Mouse (Mus musculus) myocyte (in vitro differentiated cells): ENCODE data around the gene Baiap2.

Experiments
- CEBPB ChIP-seq: IDR thresholded peaks from 2 replicates; pipeline ENCODE4 v1.6.1; 2011; ENCODE audit warnings: mild to moderate bottlenecking, moderate library complexity; ENCODE audit not compliant: poor library complexity, insufficient read depth, severe bottlenecking
- E2F4 ChIP-seq: IDR thresholded peaks from one replicate; pipeline ENCODE4 v1.6.1; 2011; ENCODE audit warnings: mild to moderate bottlenecking, control low read depth, moderate library complexity; ENCODE audit not compliant: insufficient read depth
- MAX ChIP-seq: IDR thresholded peaks from one replicate; pipeline ENCODE4 v1.6.1; 2011; ENCODE audit warnings: low read depth, mild to moderate bottlenecking, control low read depth
- MYOD1 ChIP-seq, 3 experiments: IDR thresholded peaks; one replicate each; pipeline ENCODE4 v1.6.1; 2011; ENCODE audit warnings: control low read depth in 2 of 3, low read depth in 2 of 3, mild to moderate bottlenecking in 2 of 3, moderate library complexity in 1 of 3; ENCODE audit not compliant: insufficient read length in 2 of 3, control insufficient read depth in 1 of 3
- MYOG ChIP-seq, 3 experiments: IDR thresholded peaks; one replicate each; pipeline ENCODE4 v1.6.1; 2011; ENCODE audit warnings: control low read depth in 2 of 3, low read depth in 2 of 3, mild to moderate bottlenecking in 2 of 3; ENCODE audit not compliant: insufficient read length in 2 of 3, control insufficient read depth in 1 of 3, insufficient read depth in 1 of 3
- POLR2A ChIP-seq: IDR thresholded peaks from one replicate; pipeline ENCODE4 v1.6.1; 2011; ENCODE audit warnings: low read depth, mild to moderate bottlenecking, control low read depth, moderate library complexity; ENCODE audit not compliant: insufficient read length
- POLR2AphosphoS2 ChIP-seq: IDR thresholded peaks from one replicate; pipeline ENCODE4 v1.6.1; 2011; ENCODE audit warnings: low read depth, control low read depth; ENCODE audit not compliant: insufficient read length
- REST ChIP-seq: IDR thresholded peaks from one replicate; pipeline ENCODE4 v1.6.1; 2011; ENCODE audit warnings: mild to moderate bottlenecking, control low read depth, moderate library complexity; ENCODE audit not compliant: insufficient read depth, insufficient read length
- SRF ChIP-seq: IDR thresholded peaks from one replicate; pipeline ENCODE4 v1.6.1; 2011; ENCODE audit warnings: low read depth; ENCODE audit not compliant: control insufficient read depth, insufficient read length
- TCF12 ChIP-seq: IDR thresholded peaks from one replicate; pipeline ENCODE4 v1.6.1; 2011; ENCODE audit warnings: mild to moderate bottlenecking, control low read depth; ENCODE audit not compliant: poor library complexity, insufficient read depth, severe bottlenecking
- TCF3 ChIP-seq: IDR thresholded peaks from one replicate; pipeline ENCODE4 v1.6.1; 2011; ENCODE audit warnings: low read depth, control low read depth; ENCODE audit not compliant: insufficient read length
- USF1 ChIP-seq: IDR thresholded peaks from one replicate; pipeline ENCODE4 v1.6.1; 2011; ENCODE audit warnings: low read depth, mild to moderate bottlenecking, control low read depth, moderate library complexity

DNA sequence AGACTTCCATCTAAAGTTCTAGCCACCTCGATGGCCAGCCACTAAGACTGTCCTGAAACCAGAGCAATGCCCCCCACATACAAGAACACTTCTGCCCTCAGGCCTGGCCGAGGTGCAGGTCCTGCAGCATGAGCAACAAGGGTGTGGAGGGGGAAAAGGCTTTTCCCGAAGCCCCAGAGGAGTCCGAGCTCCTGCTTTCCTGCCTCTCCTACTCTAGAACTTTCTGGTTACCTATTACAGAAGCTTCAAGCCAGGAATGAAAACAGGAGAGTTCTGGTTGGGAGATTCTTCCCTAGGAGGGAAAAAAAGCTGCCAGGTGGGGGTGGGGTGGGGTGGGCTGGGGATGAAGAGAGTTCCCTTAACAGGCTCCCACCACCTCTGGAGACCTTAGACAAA is 2.9 kb upstream of the Baiap2 start:
- no peak for TF ChIP-seq TCF12
- no peak for TF ChIP-seq POLR2A
- no peak for TF ChIP-seq SRF
- TF ChIP-seq E2F4: no peak
- no peak for TF ChIP-seq MAX
- no peak for TF ChIP-seq MYOD1 (IDR thresholded peaks at IDR 0.05; ENCODE audit: control insufficient read depth in 1 of 3, insufficient read length in 2 of 3, low read depth in 2 of 3)
- TF ChIP-seq USF1: no peak
- TF ChIP-seq CEBPB: no peak
- no peak for TF ChIP-seq POLR2AphosphoS2
- TF ChIP-seq TCF3: no peak
- no peak for TF ChIP-seq MYOG (IDR thresholded peaks at IDR 0.05; ENCODE audit: control insufficient read depth in 1 of 3, insufficient read depth in 1 of 3, insufficient read length in 2 of 3, low read depth in 2 of 3)
- no peak for TF ChIP-seq REST
